Mouse (Mus musculus) fat pad, adult 2 months (tissue): ENCODE data around the gene Tmem202.

ENCODE experiments used
- DNase-seq: peaks from one replicate; pipeline ENCODE4 v3.0.0-alpha.2; 2011; ENCODE audit warnings: low read depth, low spot score; ENCODE audit errors: extremely low read depth

Tmem202 gene

GRCm38 (mm10) chr9:59533889-59534288, 5.8 kb downstream of the Tmem202 start:
- no peak for DNase-seq

GRCm38 (mm10) chr9:59533422-59533821, 6.2 kb downstream of the Tmem202 start:
- no peak for DNase-seq

- no peak for DNase-seq
Observed at GRCm38 (mm10) chr9:59531645-59532044, 8.0 kb downstream of the Tmem202 start.

GRCm38 (mm10) chr9:59528274-59528673, 11.4 kb downstream of the Tmem202 start:
- DNase-seq: no peak

- no peak for DNase-seq
Observed at GRCm38 (mm10) chr9:59527580-59527979, 12.1 kb downstream of the Tmem202 start.

GRCm38 (mm10) chr9:59526727-59527126, 12.9 kb downstream of the Tmem202 start:
- DNase-seq: no peak

- no peak for DNase-seq
Observed at GRCm38 (mm10) chr9:59522906-59523305, 16.7 kb downstream of the Tmem202 start.

GRCm38 (mm10) chr9:59519396-59519795, 20.3 kb downstream of the Tmem202 start:
- DNase-seq: no peak

GRCm38 (mm10) chr9:59518976-59519375, 20.7 kb downstream of the Tmem202 start:
- DNase-seq: no peak

GRCm38 (mm10) chr9:59517127-59517526, 22.5 kb downstream of the Tmem202 start:
- DNase-seq: no peak

GRCm38 (mm10) chr9:59515069-59515468, 24.6 kb downstream of the Tmem202 start:
- no peak for DNase-seq

- DNase-seq: no peak
Observed at GRCm38 (mm10) chr9:59512381-59512780, 27.3 kb downstream of the Tmem202 start.

GRCm38 (mm10) chr9:59508146-59508545, 31.5 kb downstream of the Tmem202 start:
- no peak for DNase-seq

- DNase-seq: no peak
Observed at GRCm38 (mm10) chr9:59487331-59487730, 52.3 kb downstream of the Tmem202 start.

GRCm38 (mm10) chr9:59486549-59487065, 53.0 kb downstream of the Tmem202 start, which contains the start of gene Arih1:
Gene Arih1 (minus strand): TSS chr9:59486618.
- DNase-seq: peak; percentile 42

GRCm38 (mm10) chr9:59486076-59486518, 53.5 kb downstream of the Tmem202 start:
- no peak for DNase-seq

GRCm38 (mm10) chr9:59485511-59486075, 54.1 kb downstream of the Tmem202 start:
- DNase-seq: no peak

- DNase-seq: no peak
Observed at GRCm38 (mm10) chr9:59484760-59485159, 54.9 kb downstream of the Tmem202 start.

GRCm38 (mm10) chr9:59482419-59482818, 57.2 kb downstream of the Tmem202 start:
- DNase-seq: no peak

GRCm38 (mm10) chr9:59476617-59477016, 63.0 kb downstream of the Tmem202 start:
- DNase-seq: no peak

- DNase-seq: no peak
Observed at GRCm38 (mm10) chr9:59474838-59475237, 64.8 kb downstream of the Tmem202 start.

- no peak for DNase-seq
Observed at GRCm38 (mm10) chr9:59473171-59473570, 66.5 kb downstream of the Tmem202 start.

- no peak for DNase-seq
Observed at GRCm38 (mm10) chr9:59469446-59469845, 70.2 kb downstream of the Tmem202 start.
